Mouse (Mus musculus): ENCODE results near the gene Alkbh7. TPM values are rescaled to one million over a fixed set of nuclear protein-coding genes. Genes with fewer than 3 reads are reported as not detected.

Gene Alkbh7
- total RNA-seq, 2 experiments from 2014 or later, result 26.9 to 27.9 TPM

DNA sequence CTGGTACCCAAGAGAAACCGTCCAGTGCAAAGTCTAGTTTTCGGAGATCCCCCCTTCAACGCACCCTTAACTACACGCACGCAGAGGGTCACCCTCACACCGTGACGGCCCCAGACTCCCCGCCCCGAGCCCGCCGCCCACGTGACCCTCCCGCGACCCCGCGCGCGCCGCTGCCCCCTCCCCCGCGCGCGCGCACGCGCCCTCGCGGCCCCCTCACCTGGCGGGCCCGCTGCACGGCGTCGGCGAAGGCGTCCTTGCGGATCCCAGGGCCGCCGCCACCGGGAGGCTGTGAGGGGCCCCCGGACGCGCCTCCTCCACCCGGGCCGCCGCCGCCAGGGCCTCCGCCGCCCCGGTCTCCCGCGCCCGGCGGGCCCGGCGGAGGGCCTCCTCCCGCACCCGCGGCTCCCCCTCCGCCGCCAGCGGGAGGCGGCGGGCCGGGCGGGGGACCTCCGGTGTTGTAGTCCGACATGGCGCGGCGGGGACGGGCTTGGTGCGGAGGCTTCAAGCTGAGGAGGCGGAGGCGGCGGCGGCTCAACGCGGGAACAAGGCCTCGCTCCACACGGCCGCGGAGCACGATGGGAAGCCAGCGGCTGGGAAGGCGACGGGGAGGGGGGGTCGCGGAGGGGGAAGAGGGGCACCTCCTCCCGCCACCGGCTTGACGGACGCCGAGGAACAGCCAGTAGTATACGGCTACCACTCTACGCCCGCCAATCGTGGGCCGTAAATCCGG, 34.0 kb downstream of the Alkbh7 start, which contains the start of gene Khsrp:
Gene Khsrp (minus strand): TSS at position 592 of the 730 bp plus-strand sequence.
- no peak for DNase-seq (ENCODE audit: low spot score)

- DNase-seq (ENCODE audit: low spot score), result peak; percentile 100
Observed at GRCm38 (mm10) chr17:57031661-57032420, 34.7 kb downstream of the Alkbh7 start.

- no peak for DNase-seq (ENCODE audit: low spot score)
Observed at GRCm38 (mm10) chr17:57032854-57033253, 35.7 kb downstream of the Alkbh7 start.

GRCm38 (mm10) chr17:57038978-57039377, 41.8 kb downstream of the Alkbh7 start:
- DNase-seq (ENCODE audit: low spot score), result no peak

DNA sequence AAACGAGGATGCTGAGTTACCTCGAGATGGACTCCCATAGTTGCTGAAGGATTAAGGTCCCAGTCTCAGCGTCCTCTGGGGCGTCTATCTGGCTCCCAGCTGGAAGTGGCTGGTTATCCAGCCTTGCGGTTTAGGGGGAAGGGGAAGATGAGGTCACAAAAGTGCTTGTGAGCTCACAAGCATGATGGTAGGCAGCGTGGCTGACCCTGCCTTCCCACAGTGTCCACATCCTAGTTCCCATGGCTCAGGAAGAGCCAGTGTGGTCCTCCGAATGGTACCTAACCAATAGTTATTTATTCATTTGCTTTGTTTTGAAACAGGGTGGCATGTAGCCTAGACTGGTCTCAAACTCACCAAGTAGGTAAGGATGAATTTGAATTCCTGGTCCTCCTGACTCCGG, 44.4 kb downstream of the Alkbh7 start, which contains the start of gene Slc25a41:
Gene Slc25a41 (minus strand): TSS at position 101 of the 400 bp plus-strand sequence.
- no peak for DNase-seq (ENCODE audit: low spot score)

DNA sequence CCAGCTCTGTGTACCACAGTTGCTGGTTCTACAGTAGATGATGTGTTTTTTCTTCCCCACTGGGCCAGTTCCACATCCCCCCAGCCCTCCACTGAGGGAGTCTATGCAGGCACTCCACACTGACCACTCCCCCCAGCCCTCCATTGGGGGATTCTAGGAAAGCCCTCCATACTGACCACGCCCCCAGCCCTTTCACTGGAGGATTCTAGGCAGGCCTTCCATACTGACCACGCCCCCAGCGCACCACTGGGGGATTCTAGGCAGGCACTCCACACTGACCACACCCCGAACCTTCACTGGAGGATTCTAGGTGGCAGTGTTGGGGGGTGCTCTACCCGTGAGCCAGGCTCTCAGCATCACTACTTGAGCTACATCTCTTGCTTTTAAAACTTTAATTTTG, 50.3 kb downstream of the Alkbh7 start:
- no peak for DNase-seq (ENCODE audit: low spot score)

- no peak for DNase-seq (ENCODE audit: low spot score)
Observed at GRCm38 (mm10) chr17:57048816-57049215, 51.7 kb downstream of the Alkbh7 start.

Other genes starting within 250 kb of the Alkbh7 start
- gene Nrtn, start 239.8 kb upstream of the Alkbh7 start, total RNA-seq (2021), result 1 to 10 TPM; 2.6 to 3.3 TPM
- 10 to 100 TPM; 14.4 to 14.9 TPM for gene Dus3l, start 232.6 kb upstream of the Alkbh7 start, total RNA-seq (2021)
- gene Prr22, start 227.1 kb upstream of the Alkbh7 start, total RNA-seq (2021), result under 1 TPM; 0.16 to 0.28 TPM
- 1 to 10 TPM; 2.1 to 3.1 TPM for gene Rfx2, start 166.3 kb upstream of the Alkbh7 start, total RNA-seq (2021)
- gene Acsbg2, start 122.9 kb upstream of the Alkbh7 start, total RNA-seq (2021), result not detected
- not detected for gene 1700061G19Rik, start 121.9 kb upstream of the Alkbh7 start, total RNA-seq (2021)
- gene Mllt1, start 61.9 kb upstream of the Alkbh7 start, total RNA-seq (2021), result 10 to 100 TPM; 22.0 to 22.2 TPM
- gene Acer1, start 15.2 kb upstream of the Alkbh7 start, total RNA-seq (2021), result not detected
- 10 to 100 TPM; 36.9 to 38.3 TPM for gene Clpp, start 7.0 kb upstream of the Alkbh7 start, total RNA-seq (2021)
- gene Pspn, start 2.7 kb downstream of the Alkbh7 start, total RNA-seq (2021), result not detected
- 10 to 100 TPM; 17.1 to 19.0 TPM for gene Gtf2f1, start 13.9 kb downstream of the Alkbh7 start, total RNA-seq (2021)
- gene Gm17949, start 14.1 kb downstream of the Alkbh7 start, total RNA-seq (2021), result not detected
- gene Khsrp, start 34.2 kb downstream of the Alkbh7 start, total RNA-seq (2021), result 10 to 100 TPM; 25.9 to 27.4 TPM
- not detected for gene Slc25a41, start 44.3 kb downstream of the Alkbh7 start, total RNA-seq (2021)
- under 1 TPM in 1 of 2 experiments, not detected in 1; 0.31 TPM for gene Crb3, start 61.8 kb downstream of the Alkbh7 start, total RNA-seq (2021)
- 10 to 100 TPM; 34.1 to 40.3 TPM for gene Slc25a23, start 62.5 kb downstream of the Alkbh7 start, total RNA-seq (2021)
- gene Dennd1c, start 81.2 kb downstream of the Alkbh7 start, total RNA-seq (2021), result under 1 TPM; 0.21 to 0.46 TPM
- 1 to 10 TPM in 1 of 2 experiments, under 1 TPM in 1; 0.78 to 1.1 TPM for gene Tubb4a, start 90.4 kb downstream of the Alkbh7 start, total RNA-seq (2021)
- under 1 TPM in 1 of 2 experiments, not detected in 1; 0.57 TPM for gene Tnfsf9, start 108.0 kb downstream of the Alkbh7 start, total RNA-seq (2021)
- not detected for gene Cd70, start 152.4 kb downstream of the Alkbh7 start, total RNA-seq (2021)
- not detected for gene Tnfsf14, start 196.8 kb downstream of the Alkbh7 start, total RNA-seq (2021)
- 10 to 100 TPM; 23.2 to 26.2 TPM for gene C3, start 230.8 kb downstream of the Alkbh7 start, total RNA-seq (2021)

Measured in gastrocnemius, adult 18-20 months (tissue).